Mouse (Mus musculus) liver, adult (tissue): ENCODE measurements around the gene Wrnip1.

Experiments used
- GATA4 ChIP-seq: IDR thresholded peaks from 2 replicates; pipeline ENCODE4 v1.6.1; 2014; ENCODE audit warnings: mild to moderate bottlenecking, low read length; ENCODE audit not compliant: insufficient replicate concordance

Gene Wrnip1

DNA sequence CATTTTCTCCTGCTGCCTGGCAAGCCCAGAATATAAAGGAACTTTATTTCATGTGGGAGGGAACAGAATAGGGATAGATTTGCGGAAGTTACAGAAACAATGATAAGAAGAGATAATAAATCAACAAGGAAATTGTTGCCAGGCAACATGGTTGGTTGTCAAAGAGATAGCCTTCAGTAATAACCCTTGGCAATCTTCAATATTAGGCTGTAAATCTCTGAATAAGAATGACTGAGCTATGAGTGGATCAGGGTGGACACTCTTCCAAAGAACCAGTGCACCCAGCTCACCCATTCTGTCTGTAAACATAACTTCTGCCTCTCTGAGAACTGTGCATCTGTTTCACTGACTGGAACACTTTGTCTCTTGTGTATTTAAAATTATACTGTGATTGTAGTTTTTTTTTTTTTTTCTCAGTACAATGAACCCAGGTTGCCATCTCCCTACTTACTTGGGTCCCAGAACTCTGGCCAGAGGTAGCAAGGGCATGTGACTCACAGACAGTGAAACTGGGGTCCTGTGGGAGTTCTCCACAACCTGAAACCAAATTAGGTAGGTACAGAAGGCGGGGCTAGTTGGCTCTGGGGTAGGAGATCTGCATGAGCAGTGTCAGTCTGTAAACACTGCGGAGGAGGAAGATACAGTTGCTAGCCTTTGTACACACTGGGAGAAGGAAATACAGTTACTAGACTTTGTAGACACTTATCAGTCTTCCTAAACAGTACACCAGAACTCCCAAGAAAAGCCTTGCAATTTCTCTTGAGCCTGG lies 29.9 kb downstream of the Wrnip1 start:
- no peak for TF ChIP-seq GATA4

DNA sequence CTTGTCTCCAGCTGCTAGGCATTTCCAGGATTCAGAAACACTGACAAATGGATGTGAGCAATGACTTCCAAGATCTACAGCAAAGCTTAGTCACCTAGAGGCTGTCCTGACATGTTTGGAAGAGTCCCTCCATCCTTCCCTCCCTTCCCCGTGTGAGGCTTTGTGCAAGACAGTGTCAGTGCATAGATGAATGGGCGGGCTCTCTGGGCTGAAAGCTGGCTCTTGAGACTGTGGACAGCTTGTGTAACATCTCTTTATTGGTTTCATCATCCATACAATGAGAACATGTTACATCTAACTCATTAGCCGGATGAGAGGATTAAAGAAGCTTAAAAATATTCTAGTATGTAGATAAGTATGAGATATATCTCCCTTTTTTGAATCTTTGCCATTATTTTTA lies 30.9 kb downstream of the Wrnip1 start:
- no peak for TF ChIP-seq GATA4

DNA sequence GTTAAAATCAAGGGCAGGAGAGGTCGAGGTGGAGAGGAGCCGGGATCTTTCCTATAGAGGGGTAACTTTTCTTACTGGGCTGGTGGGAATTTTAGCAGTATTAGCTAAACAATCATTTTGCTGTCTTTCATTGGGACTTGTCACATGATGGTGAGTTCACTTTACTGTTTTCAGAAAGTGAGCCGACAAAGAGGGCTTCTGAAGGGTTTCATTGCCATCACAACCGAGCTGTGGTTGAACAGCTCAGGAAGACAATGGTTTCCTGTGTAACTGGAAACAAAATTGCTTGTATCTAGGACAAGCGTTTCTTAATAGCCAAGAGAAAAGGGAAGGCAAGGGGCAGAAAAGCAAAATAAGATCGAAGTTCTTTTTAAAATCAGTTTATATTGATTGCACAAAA lies 31.4 kb downstream of the Wrnip1 start:
- TF ChIP-seq GATA4 = no peak

DNA sequence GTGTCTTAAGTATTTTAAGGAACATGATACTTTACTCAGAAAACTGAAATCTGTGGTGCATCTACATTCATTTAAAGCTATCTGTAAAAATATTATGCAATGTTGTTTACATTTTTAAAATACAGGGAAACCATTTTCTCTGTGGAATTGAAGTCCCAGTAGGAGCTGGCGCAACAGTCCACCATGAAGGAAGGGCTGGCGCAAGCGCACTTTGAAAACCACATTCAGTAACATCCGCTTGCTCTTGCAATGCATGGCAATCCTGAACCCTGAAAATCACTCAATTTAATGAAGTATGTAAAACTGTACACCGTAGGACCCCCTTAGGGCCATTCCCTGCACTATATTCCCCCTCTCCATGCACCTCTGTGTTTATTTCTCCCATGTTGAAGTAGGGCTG lies 32.7 kb downstream of the Wrnip1 start:
- TF ChIP-seq GATA4 = no peak

- TF ChIP-seq GATA4 = no peak
Measured at GRCm38 (mm10) chr13:32839314-32839713, 37.5 kb downstream of the Wrnip1 start.

DNA sequence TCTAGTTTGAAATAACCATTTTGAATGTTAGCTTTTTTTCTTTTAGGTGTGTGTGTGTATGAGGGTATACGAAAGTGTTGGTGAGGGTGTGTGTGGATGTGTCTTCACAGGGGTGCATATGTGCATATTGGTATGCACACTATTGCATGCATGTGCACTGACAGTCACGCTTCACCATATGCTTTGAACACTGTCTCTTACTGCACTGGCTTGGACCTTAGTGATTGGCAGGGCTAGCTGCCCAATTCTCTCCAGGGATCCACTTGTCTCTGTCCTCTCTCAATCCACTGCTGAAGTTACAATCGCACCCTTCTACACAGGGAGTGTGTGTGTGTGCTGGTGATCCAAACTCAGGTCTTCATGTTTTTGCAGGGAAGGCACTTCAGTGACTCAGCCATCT lies 39.5 kb downstream of the Wrnip1 start:
- TF ChIP-seq GATA4 = no peak

GRCm38 (mm10) chr13:32846221-32846620 lies 44.4 kb downstream of the Wrnip1 start:
- TF ChIP-seq GATA4 = no peak

DNA sequence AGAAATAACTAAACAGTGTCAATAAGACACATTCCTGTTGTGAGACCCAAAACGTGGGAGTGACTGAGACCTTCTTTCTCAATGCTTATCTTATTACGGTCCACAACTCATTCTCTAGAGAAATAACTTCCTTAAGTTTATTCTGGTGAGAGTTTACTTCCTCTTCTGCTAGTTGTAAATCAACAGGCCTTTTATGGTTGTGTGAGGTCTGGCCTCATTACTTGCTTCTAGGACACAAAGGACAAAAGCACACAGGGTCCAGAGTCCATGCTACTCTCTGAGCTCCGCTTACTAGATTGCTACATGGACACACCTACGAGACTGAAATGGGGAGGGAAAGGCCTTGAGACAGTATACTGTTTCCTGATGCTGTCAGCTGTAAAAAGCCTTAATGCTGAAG lies 47.3 kb downstream of the Wrnip1 start:
- TF ChIP-seq GATA4 = no peak

- no peak for TF ChIP-seq GATA4
Measured at GRCm38 (mm10) chr13:32849531-32850123, 47.8 kb downstream of the Wrnip1 start.

GRCm38 (mm10) chr13:32850156-32850555 lies 48.3 kb downstream of the Wrnip1 start:
- no peak for TF ChIP-seq GATA4

DNA sequence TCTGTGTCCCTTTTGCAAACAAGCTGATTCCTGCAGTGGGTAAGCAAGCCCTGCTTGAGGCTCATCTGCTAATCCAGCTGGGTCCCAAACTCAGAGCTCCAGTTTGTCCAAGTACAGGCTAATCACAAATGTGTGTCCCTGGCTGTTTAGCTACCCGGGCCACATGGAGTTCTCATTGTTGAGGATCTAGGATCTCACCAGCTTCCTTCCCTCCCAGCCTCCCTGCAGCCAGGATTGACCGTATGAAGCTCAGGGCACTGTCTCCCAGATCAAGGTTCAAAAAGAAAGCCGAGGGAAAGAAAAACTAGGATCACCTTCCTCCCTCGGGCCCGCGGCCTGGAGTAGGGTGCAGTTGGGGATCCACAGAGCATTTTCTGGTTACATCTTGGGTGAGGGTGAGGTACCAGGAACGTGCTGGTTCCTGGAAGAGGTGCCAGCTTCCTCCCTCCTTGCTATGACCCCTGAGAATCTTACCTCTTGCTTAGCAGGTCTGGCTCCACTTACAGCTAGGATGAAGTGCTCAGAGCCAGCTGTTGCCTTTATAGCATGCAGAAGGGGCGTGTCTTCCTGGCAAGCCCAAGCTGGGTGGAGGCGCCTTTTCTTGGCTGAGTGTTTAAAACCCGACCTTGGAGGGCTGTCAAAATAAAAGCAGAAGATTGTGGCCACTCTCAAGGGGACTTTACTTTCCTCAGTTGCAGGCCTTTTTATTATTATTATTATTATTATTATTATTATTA lies 49.0 kb downstream of the Wrnip1 start, which contains the start of gene Serpinb1a:
TSS of gene Serpinb1a (minus strand) at position 518 of the 737 bp plus-strand sequence.
- TF ChIP-seq GATA4 = no peak

GRCm38 (mm10) chr13:32851967-32852366 lies 50.1 kb downstream of the Wrnip1 start:
- TF ChIP-seq GATA4 = no peak

GRCm38 (mm10) chr13:32852539-32852938 lies 50.7 kb downstream of the Wrnip1 start:
- no peak for TF ChIP-seq GATA4

- no peak for TF ChIP-seq GATA4
Measured at GRCm38 (mm10) chr13:32853073-32853472, 51.2 kb downstream of the Wrnip1 start.

GRCm38 (mm10) chr13:32860821-32861220 lies 59.0 kb downstream of the Wrnip1 start:
- TF ChIP-seq GATA4 = no peak

GRCm38 (mm10) chr13:32863456-32863855 lies 61.6 kb downstream of the Wrnip1 start:
- TF ChIP-seq GATA4 = no peak
